Mouse (Mus musculus): Measurements from ENCODE around the gene Ppbp.
"Not testable (repeated sequence)": the region's sequence is repeated elsewhere in the genome, so short reads cannot be mapped to it uniquely, and the experiment has no call there.

Gene Ppbp

GRCm38 (mm10) chr5:90789306-90790073 is 21.2 kb downstream of the Ppbp start:
- DNase-seq, result peak; percentile 19 to 41

GRCm38 (mm10) chr5:90790074-90790502 is 21.8 kb downstream of the Ppbp start:
- DNase-seq, result no peak

GRCm38 (mm10) chr5:90794195-90794625 is 25.9 kb downstream of the Ppbp start, which contains the start of gene Cxcl15:
Cxcl15 (plus strand) TSS chr5:90794534.
- no peak for DNase-seq

DNA sequence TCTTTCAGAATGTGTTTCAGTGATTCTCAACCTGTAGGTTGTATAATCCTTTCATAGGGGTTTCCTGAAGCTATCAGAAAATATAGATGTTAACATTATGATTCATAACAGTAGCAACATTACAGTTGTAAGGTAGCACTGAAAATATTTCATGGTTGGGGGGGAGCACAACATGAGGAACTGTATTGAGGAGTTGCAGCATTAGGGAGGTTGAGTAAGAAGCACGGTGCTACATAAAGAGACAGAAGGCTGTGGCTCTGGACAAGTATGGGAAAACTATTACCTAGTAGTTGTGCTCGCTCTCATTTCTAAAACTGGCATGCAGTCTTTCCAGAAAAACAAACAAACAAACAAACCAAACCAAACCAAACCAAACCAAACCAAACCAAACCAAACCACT is 27.1 kb downstream of the Ppbp start:
- DNase-seq, result not testable (repeated sequence)

DNA sequence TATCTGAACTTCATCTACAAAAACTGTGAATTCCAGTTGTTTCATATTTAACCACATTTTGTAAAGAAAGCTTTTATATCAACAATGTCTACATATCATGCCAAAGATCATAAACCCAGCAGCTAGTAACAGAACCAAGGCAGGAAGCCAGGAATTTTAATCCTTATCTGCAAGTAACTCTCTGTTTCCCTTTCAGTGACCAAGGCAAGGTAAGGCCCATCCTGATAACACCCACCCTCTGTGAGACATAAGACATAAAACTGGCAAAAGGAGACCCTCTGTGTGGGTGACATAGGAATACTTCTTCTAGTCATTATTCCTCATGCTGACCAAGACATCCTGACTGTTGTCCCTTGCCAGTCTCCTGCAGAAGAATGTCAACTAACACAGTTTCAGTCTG is 36.3 kb downstream of the Ppbp start:
- DNase-seq, result no peak

GRCm38 (mm10) chr5:90806050-90806449 is 37.7 kb downstream of the Ppbp start:
- DNase-seq, result no peak

DNA sequence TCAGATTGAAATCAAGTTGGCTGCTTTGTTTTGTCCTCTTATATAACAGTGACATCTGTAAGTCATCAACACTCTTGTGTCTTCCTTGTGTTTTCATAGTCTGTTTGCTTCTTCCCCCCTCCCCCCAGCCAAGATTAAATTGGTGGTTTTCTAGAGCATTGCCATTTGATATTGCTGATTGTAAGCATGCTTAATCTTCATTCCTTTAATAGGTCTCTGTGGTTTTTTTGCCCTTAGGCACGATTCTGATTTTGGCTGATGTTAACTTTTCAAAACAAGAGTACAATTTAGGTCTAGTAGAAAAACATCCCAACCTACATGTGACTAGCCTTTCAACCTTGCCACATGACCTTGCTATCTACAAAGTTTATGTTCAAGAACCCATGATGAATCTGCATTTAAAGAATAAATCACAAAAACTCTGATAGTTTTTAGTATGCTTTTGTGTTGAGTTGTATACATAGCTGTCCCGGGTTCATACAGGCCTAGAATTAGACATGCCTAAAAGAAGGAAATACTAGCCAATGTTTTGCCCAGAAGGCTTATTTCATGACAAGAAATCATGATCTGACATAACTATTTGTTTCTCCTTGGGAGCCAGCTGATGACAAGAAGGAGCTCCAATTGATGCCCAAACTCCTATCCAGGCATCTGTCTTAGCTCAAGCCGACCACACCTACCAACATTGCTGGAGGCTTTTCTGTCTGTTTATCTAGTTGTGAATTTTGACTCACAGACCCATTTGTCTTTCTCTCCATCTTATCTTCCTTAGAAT is 39.0 kb downstream of the Ppbp start:
- no peak for DNase-seq

Measured in kidney, postnatal 25 days (tissue).